Comparison of ENCODE assay signal across 9 mouse cellular contexts in genomic region chr9:48649851-48650685, GRCm38 (mm10). TPM values are rescaled to one million over a fixed set of nuclear protein-coding genes. Genes with fewer than 3 reads are reported as not detected.
DNase-seq lines count a peak whose midpoint lies in the region; ATAC-seq and TF ChIP-seq lines count a peak whose summit lies in the region.
"Had no signal": no experiment of that assay in that cellular context is flagged by ENCODE, and none has a peak within 500 bp of the region (broad histone marks: within the 10 kb centered on the region; RNA-seq: fewer than 3 reads in every experiment).

No protein-coding gene starts in this region.

- no peaks in the 10 kb centered on the region for H3K36me3 ChIP-seq in hindbrain, embryonic 16.5 days (ENCODE audit: control insufficient read depth, insufficient read depth, low read length)
- no peaks in the 10 kb centered on the region for H3K36me3 ChIP-seq in midbrain, postnatal 0 days (ENCODE audit: insufficient read depth, low read length)

- DNase-seq in embryo, embryonic 10.5 days (ENCODE audit: low spot score) = peak; percentile 60
- no peak for DNase-seq in embryo, embryonic 9.5 days (ENCODE audit: extremely low spot score)
- DNase-seq in urinary bladder, adult 2 months (ENCODE audit: low spot score) = peak; percentile 20
- no peak for DNase-seq in urinary bladder, postnatal 25 days (ENCODE audit: low spot score)
- no peak for DNase-seq in midbrain, postnatal 0 days (ENCODE audit: low spot score)
- no peak for DNase-seq in adrenal gland, adult (ENCODE audit: inconsistent age in 2 of 2, low spot score in 1 of 2)
- DNase-seq in adrenal gland, postnatal 14 days = no peak

- H3K4me1 ChIP-seq in hindbrain, embryonic 16.5 days (ENCODE audit: control insufficient read depth, insufficient read depth, low read depth, low read length) = peaks cover 8% of the 10 kb centered on the region
- H3K4me1 ChIP-seq in midbrain, postnatal 0 days (ENCODE audit: insufficient read depth, low read length) = no peaks in the 10 kb centered on the region

- no peaks in the 10 kb centered on the region for H3K27me3 ChIP-seq in hindbrain, embryonic 16.5 days (replicated peaks; ENCODE audit: control insufficient read depth, insufficient read depth, low read length)
- H3K27me3 ChIP-seq in midbrain, postnatal 0 days (ENCODE audit: insufficient read depth, low read length) = no peaks in the 10 kb centered on the region

- WGBS in hindbrain, embryonic 16.5 days = 29% methylated on average over 17 of the region's 17 CpGs
- WGBS in midbrain, postnatal 0 days = 41% methylated on average over 16 of the region's 17 CpGs

- 0 out of 2 replicates have a peak, but pooled peaks have one; percentile 28 for ATAC-seq in hindbrain, embryonic 16.5 days
- ATAC-seq in midbrain, postnatal 0 days (ENCODE audit: low FRiP score) = no peak

- TF ChIP-seq CTCF in midbrain, postnatal 0 days (IDR thresholded peaks at IDR 0.05) = peak; percentile 43

- H3K4me3 ChIP-seq in hindbrain, embryonic 16.5 days (ENCODE audit: low read length) = no peak overlapping the region
- H3K4me3 ChIP-seq in midbrain, postnatal 0 days (ENCODE audit: low read depth, low read length) = no peak overlapping the region

- H3K4me2 ChIP-seq in hindbrain, embryonic 16.5 days (ENCODE audit: low read length) = peak overlapping the region; percentile 46
- no peak overlapping the region for H3K4me2 ChIP-seq in midbrain, postnatal 0 days (ENCODE audit: low read depth, low read length, poor library complexity, severe bottlenecking)

- H3K27ac ChIP-seq in hindbrain, embryonic 16.5 days (ENCODE audit: low read depth, low read length) = no peak overlapping the region
- no peak overlapping the region for H3K27ac ChIP-seq in midbrain, postnatal 0 days (ENCODE audit: low read depth, low read length)

- no peak overlapping the region for H3K9ac ChIP-seq in hindbrain, embryonic 16.5 days (ENCODE audit: low read depth, low read length)
- no peak overlapping the region for H3K9ac ChIP-seq in midbrain, postnatal 0 days (replicated peaks; ENCODE audit: low read length, poor library complexity, severe bottlenecking)

- no peaks in the 10 kb centered on the region for H3K9me3 ChIP-seq in hindbrain, embryonic 16.5 days (ENCODE audit: control insufficient read depth, low read length)
- no peaks in the 10 kb centered on the region for H3K9me3 ChIP-seq in midbrain, postnatal 0 days (ENCODE audit: low read length)

RNA-seq across cellular contexts. Expression of gene Nnmt, which starts 45.1 kb away (rescaled TPM):
- 5.0 and 8.2 TPM in 2 replicates for polyA plus RNA-seq in urinary bladder, adult 2 months (2012; rRNA removed)
- polyA plus RNA-seq in hindbrain, embryonic 16.5 days (2015; fragmentation: Nextera tagmentation; extraction: Ambion mirVana) = 1.9 and 2.6 TPM in 2 replicates
- total RNA-seq in midbrain, postnatal 0 days (2014; rRNA removed) = 0.57 and 1.4 TPM in 2 replicates
- 3.1 and 3.5 TPM in 2 replicates for polyA plus RNA-seq in midbrain, postnatal 0 days (2015; fragmentation: Nextera tagmentation; extraction: Ambion mirVana)
- 14.4 and 20.7 TPM in 2 replicates for total RNA-seq in adrenal gland, postnatal 14 days (2021)
- polyA plus RNA-seq: C2C12 had no signal

Comparison
In these comparisons a context has a peak if more than half of its experiments do, and no peak if none do; other contexts are left out.
1. DNase-seq: peak in embryo, embryonic 10.5 days (single experiment) and urinary bladder, adult 2 months (single experiment); none in embryo, embryonic 9.5 days (single experiment), urinary bladder, postnatal 25 days (single experiment), midbrain, postnatal 0 days (single experiment), adrenal gland, adult (0 of 2) and adrenal gland, postnatal 14 days (single experiment).